In genomic region chr3:86921181-86921975, GRCm38 (mm10) we compare ENCODE assay signal across 9 mouse cellular contexts. TPM values are rescaled to one million over a fixed set of nuclear protein-coding genes. Genes with fewer than 3 reads are reported as not detected.
DNase-seq lines count a peak whose midpoint lies in the region; ATAC-seq and TF ChIP-seq lines count a peak whose summit lies in the region.
"Had no signal": no experiment of that assay in that cellular context is flagged by ENCODE, and none has a peak within 500 bp of the region (broad histone marks: within the 10 kb centered on the region; RNA-seq: fewer than 3 reads in every experiment).

No protein-coding gene starts in this region.

- no peak overlapping the region for H3K27ac ChIP-seq in lung, postnatal 0 days (ENCODE audit: low read length)
- peak overlapping the region; percentile 98 for H3K27ac ChIP-seq in hindbrain, embryonic 15.5 days (replicated peaks)
- peak overlapping the region; percentile 97 for H3K27ac ChIP-seq in midbrain, embryonic 14.5 days (replicated peaks; ENCODE audit: low read depth, low read length)
- H3K27ac ChIP-seq: liver, embryonic 13.5 days had no signal

- no peak for DNase-seq in lung, postnatal 0 days (ENCODE audit: low spot score)
- no peak for DNase-seq in lung, adult 18-20 months
- peak; percentile 63 to 68 for DNase-seq in cerebellum, postnatal 10 days
- DNase-seq in midbrain, embryonic 14.5 days: peak; percentile 45
- DNase-seq in left cerebral cortex, postnatal 14 days (ENCODE audit: low spot score in 2 of 2): no peak
- no peak for DNase-seq in urinary bladder, postnatal 36 days (ENCODE audit: low spot score in 2 of 2)
- no peak for DNase-seq in natural killer cell, adult 2 months (ENCODE audit: low spot score in 2 of 2)

- intact Hi-C loops in left cerebral cortex, postnatal 14 days (cut with DNase I): no loop called here

- H3K4me2 ChIP-seq in lung, postnatal 0 days (replicated peaks; ENCODE audit: low read depth, low read length): peak overlapping the region; percentile 97; the same call in 1 of the 2 replicates
- H3K4me2 ChIP-seq in hindbrain, embryonic 15.5 days: peak overlapping the region; percentile 79
- peak overlapping the region; percentile 65 for H3K4me2 ChIP-seq in midbrain, embryonic 14.5 days (ENCODE audit: low read length)

- WGBS in lung, postnatal 0 days: 66% methylated on average over 18 of the region's 18 CpGs
- WGBS in hindbrain, embryonic 15.5 days: 61% methylated on average over 18 of the region's 18 CpGs
- 66% methylated on average over 18 of the region's 18 CpGs for WGBS in midbrain, embryonic 14.5 days

- no peak for TF ChIP-seq CTCF in lung, postnatal 0 days (IDR thresholded peaks at IDR 0.05)

- no peaks in the 10 kb centered on the region for H3K36me3 ChIP-seq in lung, postnatal 0 days (ENCODE audit: insufficient read depth, low read length)
- H3K36me3 ChIP-seq in hindbrain, embryonic 15.5 days: no peaks in the 10 kb centered on the region
- H3K36me3 ChIP-seq in midbrain, embryonic 14.5 days (ENCODE audit: control insufficient read depth, insufficient read depth, low read length): no peaks in the 10 kb centered on the region
- H3K36me3 ChIP-seq: liver, embryonic 13.5 days had no signal

- H3K9ac ChIP-seq in lung, postnatal 0 days (replicated peaks; ENCODE audit: low read depth): no peak overlapping the region; the same call in 1 of the 2 replicates
- H3K9ac ChIP-seq in hindbrain, embryonic 15.5 days: no peak overlapping the region
- no peak overlapping the region for H3K9ac ChIP-seq in midbrain, embryonic 14.5 days (replicated peaks; ENCODE audit: low read length)

- ATAC-seq in lung, postnatal 0 days: no peak
- no peak for ATAC-seq in hindbrain, embryonic 15.5 days (ENCODE audit: low FRiP score, low read depth)
- ATAC-seq in midbrain, embryonic 14.5 days (ENCODE audit: low FRiP score, low TSS enrichment): no peak

- no peaks in the 10 kb centered on the region for H3K4me1 ChIP-seq in lung, postnatal 0 days (ENCODE audit: insufficient read depth, low read depth, low read length)
- peaks cover 32% of the 10 kb centered on the region for H3K4me1 ChIP-seq in hindbrain, embryonic 15.5 days (replicated peaks)
- peaks cover 26% of the 10 kb centered on the region for H3K4me1 ChIP-seq in midbrain, embryonic 14.5 days (ENCODE audit: control insufficient read depth, insufficient read depth, low read length)

- H3K4me3 ChIP-seq in lung, postnatal 0 days (ENCODE audit: low read depth, low read length): no peak overlapping the region
- H3K4me3 ChIP-seq in hindbrain, embryonic 15.5 days: peak overlapping the region; percentile 82
- H3K4me3 ChIP-seq in midbrain, embryonic 14.5 days (replicated peaks; ENCODE audit: low read depth, low read length): peak overlapping the region; percentile 87; the same call in 1 of the 2 replicates

- no peaks in the 10 kb centered on the region for H3K27me3 ChIP-seq in lung, postnatal 0 days (replicated peaks; ENCODE audit: insufficient read depth, low read length)
- no peaks in the 10 kb centered on the region for H3K27me3 ChIP-seq in hindbrain, embryonic 15.5 days
- H3K27me3 ChIP-seq in midbrain, embryonic 14.5 days (ENCODE audit: control insufficient read depth, insufficient read depth, low read length): no peaks in the 10 kb centered on the region

- TF ChIP-seq EP300 in lung, postnatal 0 days (IDR thresholded peaks at IDR 0.05): no peak

- no peaks in the 10 kb centered on the region for H3K9me3 ChIP-seq in lung, postnatal 0 days (ENCODE audit: low read length)
- H3K9me3 ChIP-seq in hindbrain, embryonic 15.5 days: no peaks in the 10 kb centered on the region
- no peaks in the 10 kb centered on the region for H3K9me3 ChIP-seq in midbrain, embryonic 14.5 days (ENCODE audit: control insufficient read depth, low read length)
- H3K9me3 ChIP-seq: liver, embryonic 13.5 days had no signal

RNA-seq across cellular contexts. Expression of gene Dclk2, which starts 0.7 kb away (rescaled TPM):
- polyA plus RNA-seq in lung, postnatal 0 days (2015; fragmentation: Nextera tagmentation; extraction: Ambion mirVana): 1.6 and 2.1 TPM in 2 replicates
- polyA plus RNA-seq in hindbrain, embryonic 15.5 days (2015; fragmentation: Nextera tagmentation; extraction: Ambion mirVana): 87.6 and 94.3 TPM in 2 replicates
- 78.9 and 91.1 TPM in 2 replicates for polyA plus RNA-seq in midbrain, embryonic 14.5 days (2014; fragmentation: Nextera tagmentation; extraction: Ambion mirVana)
- 10 to 100 TPM; 74.7 to 80.2 TPM for total RNA-seq in left cerebral cortex, postnatal 14 days (2021)

Comparison
In these comparisons a context has a peak if more than half of its experiments do, and no peak if none do; other contexts are left out.
1. DNase-seq: peak in cerebellum, postnatal 10 days (2 of 2) and midbrain, embryonic 14.5 days (single experiment); none in lung, postnatal 0 days (single experiment), lung, adult 18-20 months (0 of 2), left cerebral cortex, postnatal 14 days (0 of 2), urinary bladder, postnatal 36 days (0 of 2) and natural killer cell, adult 2 months (0 of 2).
2. RNA of gene Dclk2, which starts 0.7 kb away (polyA plus RNA-seq): 87.6 to 94.3 TPM in hindbrain, embryonic 15.5 days and 78.9 to 91.1 TPM in midbrain, embryonic 14.5 days; 1.6 to 2.1 TPM in lung, postnatal 0 days; every median in the first group is over 10 times any median in the second.
3. Peak in every context shown above with its lines, with median percentiles within 50 percentile points of each other: H3K4me2 ChIP-seq.